Comparison of ENCODE assay signal across 18 mouse cellular contexts in the genomic region with DNA sequence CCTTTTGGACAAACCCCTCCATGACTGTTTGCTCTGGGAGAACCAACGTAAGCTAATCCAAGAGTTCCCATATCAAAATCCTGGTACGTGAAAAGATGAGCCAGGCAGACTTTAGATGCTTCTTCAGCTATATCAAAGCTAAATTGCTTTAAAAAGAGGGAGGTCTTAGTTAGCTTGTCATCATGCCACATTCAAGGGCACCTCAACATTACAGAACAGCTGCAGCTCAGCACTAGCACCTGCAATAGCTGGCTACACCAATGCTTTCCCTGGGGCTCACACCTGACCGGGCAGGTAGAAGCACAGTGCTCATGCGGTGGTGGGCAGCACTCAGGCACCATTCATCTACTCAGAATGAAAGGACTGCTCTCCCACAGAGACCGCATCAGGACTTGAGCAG.
"Had no signal": no experiment of that assay in that cellular context is flagged by ENCODE, and none has a peak within 500 bp of the region (broad histone marks: within the 10 kb centered on the region; RNA-seq: fewer than 3 reads in every experiment).

No protein-coding gene starts in this region.

- ATAC-seq: midbrain, embryonic 13.5 days; midbrain, embryonic 16.5 days had no signal

- H3K9ac ChIP-seq: lung, embryonic 14.5 days; midbrain, embryonic 13.5 days; neural tube, embryonic 13.5 days; neural tube, embryonic 15.5 days had no signal

- H3K4me2 ChIP-seq: lung, embryonic 14.5 days; midbrain, embryonic 13.5 days; neural tube, embryonic 13.5 days; neural tube, embryonic 15.5 days had no signal

- H3K27me3 ChIP-seq: midbrain, embryonic 13.5 days; neural tube, embryonic 13.5 days; neural tube, embryonic 15.5 days had no signal

- H3K9me3 ChIP-seq: midbrain, embryonic 10.5 days; midbrain, embryonic 13.5 days; neural tube, embryonic 13.5 days; neural tube, embryonic 15.5 days had no signal

- H3K27ac ChIP-seq: midbrain, embryonic 10.5 days; midbrain, embryonic 13.5 days; neural tube, embryonic 13.5 days; neural tube, embryonic 15.5 days had no signal

- H3K4me3 ChIP-seq: midbrain, embryonic 10.5 days; midbrain, embryonic 13.5 days; myocyte; neural tube, embryonic 13.5 days; neural tube, embryonic 15.5 days had no signal

- DNase-seq: lung, adult 18-20 months; lung, embryonic 14.5 days; lung, postnatal 10 days; lung, postnatal 4 days; retina, postnatal 1 day; right cerebral cortex, adult 18-20 months; right cerebral cortex, postnatal 25 days; right cerebral cortex, postnatal 4 days; spleen, adult 18-20 months; thymus, adult 2 months; thymus, postnatal 25 days; thymus, postnatal 4 days had no signal

- H3K4me1 ChIP-seq: midbrain, embryonic 10.5 days; midbrain, embryonic 13.5 days; neural tube, embryonic 13.5 days; neural tube, embryonic 15.5 days had no signal
